Mouse (Mus musculus): ENCODE measurements around the gene Tmem143. TPM values are rescaled to one million over a fixed set of nuclear protein-coding genes. Genes with fewer than 3 reads are reported as not detected.

Tmem143 gene
- polyA plus RNA-seq, 1 experiment from 2014 or later: 3.9 TPM

- Histone ChIP-seq H3K4me2 (ENCODE audit: low read depth, low read length) (peak overlapping the region; percentile 87), H3K27me3 (replicated peaks; ENCODE audit: control insufficient read depth, insufficient read depth, low read length) (peaks cover 34% of the 10 kb centered on the region), H3K36me3 (ENCODE audit: control insufficient read depth, insufficient read depth, low read length) (no peaks in the 10 kb centered on the region), H3K4me1 (ENCODE audit: control insufficient read depth, insufficient read depth, low read length) (peaks cover 33% of the 10 kb centered on the region), H3K27ac (replicated peaks; ENCODE audit: low read depth, low read length) (peak overlapping the region; percentile 75), H3K4me3 (ENCODE audit: low read depth, low read length) (peak overlapping the region; percentile 79), H3K9ac (ENCODE audit: low read depth, low read length) (peak overlapping the region; percentile 94), H3K9me3 (ENCODE audit: control insufficient read depth, low read length) (no peaks in the 10 kb centered on the region)
- ATAC-seq (ENCODE audit: low read depth) (peak; percentile 79), DNase-seq (ENCODE audit: low spot score) (peak; percentile 96)
- under 1% methylated on average over 68 of the region's 117 CpGs for WGBS
Measured at GRCm38 (mm10) chr7:45865925-45866910, 30.5 kb upstream of the Tmem143 start.

- no peak overlapping the region for H3K27ac ChIP-seq (replicated peaks; ENCODE audit: low read depth, low read length)
Measured at GRCm38 (mm10) chr7:45867871-45868270, 28.9 kb upstream of the Tmem143 start.

GRCm38 (mm10) chr7:45869107-45869670, 27.6 kb upstream of the Tmem143 start:
- H3K36me3 ChIP-seq (ENCODE audit: control insufficient read depth, insufficient read depth, low read length): peaks cover 3% of the 10 kb centered on the region; the same call in 1 of the 2 replicates
- H3K9ac ChIP-seq (ENCODE audit: low read depth, low read length): peak overlapping the region; percentile 61
- ATAC-seq (ENCODE audit: low read depth): no peak
- H3K4me3 ChIP-seq (ENCODE audit: low read depth, low read length): peak overlapping the region; percentile 36
- WGBS: 25% methylated on average over 8 of the region's 8 CpGs
- DNase-seq (ENCODE audit: low spot score): no peak
- no peak overlapping the region for H3K27ac ChIP-seq (replicated peaks; ENCODE audit: low read depth, low read length)
- H3K4me2 ChIP-seq (ENCODE audit: low read depth, low read length): peak overlapping the region; percentile 61
- no peaks in the 10 kb centered on the region for H3K9me3 ChIP-seq (ENCODE audit: control insufficient read depth, low read length)
- peaks cover 40% of the 10 kb centered on the region for H3K27me3 ChIP-seq (replicated peaks; ENCODE audit: control insufficient read depth, insufficient read depth, low read length)
- H3K4me1 ChIP-seq (ENCODE audit: control insufficient read depth, insufficient read depth, low read length): peaks cover 39% of the 10 kb centered on the region

More at GRCm38 (mm10) chr7:45867871-45868270, 28.9 kb upstream of the Tmem143 start:
- Histone ChIP-seq H3K9ac (ENCODE audit: low read depth, low read length) (no peak overlapping the region), H3K4me3 (ENCODE audit: low read depth, low read length) (no peak overlapping the region), H3K9me3 (ENCODE audit: control insufficient read depth, low read length) (no peaks in the 10 kb centered on the region), H3K4me1 (ENCODE audit: control insufficient read depth, insufficient read depth, low read length) (peaks cover 33% of the 10 kb centered on the region), H3K4me2 (ENCODE audit: low read depth, low read length) (0 out of 2 replicates have a peak overlapping the region, but pooled peaks have one; percentile 87), H3K36me3 (ENCODE audit: control insufficient read depth, insufficient read depth, low read length) (no peaks in the 10 kb centered on the region), H3K27me3 (replicated peaks; ENCODE audit: control insufficient read depth, insufficient read depth, low read length) (peaks cover 40% of the 10 kb centered on the region)
- 26% methylated on average over 2 of the region's 2 CpGs for WGBS
- no peak for DNase-seq (ENCODE audit: low spot score)
- no peak for ATAC-seq (ENCODE audit: low read depth)

GRCm38 (mm10) chr7:45869787-45870186, 27.0 kb upstream of the Tmem143 start:
- H3K27me3 ChIP-seq (replicated peaks; ENCODE audit: control insufficient read depth, insufficient read depth, low read length): peaks cover 40% of the 10 kb centered on the region
- peak overlapping the region; percentile 36 for H3K4me3 ChIP-seq (ENCODE audit: low read depth, low read length)
- DNase-seq (ENCODE audit: low spot score): no peak
- 4% methylated on average over 6 of the region's 14 CpGs for WGBS
- H3K36me3 ChIP-seq (ENCODE audit: control insufficient read depth, insufficient read depth, low read length): peaks cover 9% of the 10 kb centered on the region; the same call in 1 of the 2 replicates
- peak overlapping the region; percentile 61 for H3K9ac ChIP-seq (ENCODE audit: low read depth, low read length)
- H3K27ac ChIP-seq (replicated peaks; ENCODE audit: low read depth, low read length): no peak overlapping the region
- ATAC-seq (ENCODE audit: low read depth): no peak
- H3K4me1 ChIP-seq (ENCODE audit: control insufficient read depth, insufficient read depth, low read length): peaks cover 44% of the 10 kb centered on the region
- peak overlapping the region; percentile 61 for H3K4me2 ChIP-seq (ENCODE audit: low read depth, low read length)
- no peaks in the 10 kb centered on the region for H3K9me3 ChIP-seq (ENCODE audit: control insufficient read depth, low read length)

GRCm38 (mm10) chr7:45870282-45871058, 26.3 kb upstream of the Tmem143 start:
- Histone ChIP-seq H3K4me2 (ENCODE audit: low read depth, low read length) (peak overlapping the region; percentile 61), H3K36me3 (ENCODE audit: control insufficient read depth, insufficient read depth, low read length) (peaks cover 15% of the 10 kb centered on the region; the same call in 1 of the 2 replicates), H3K9me3 (ENCODE audit: control insufficient read depth, low read length) (no peaks in the 10 kb centered on the region), H3K27me3 (replicated peaks; ENCODE audit: control insufficient read depth, insufficient read depth, low read length) (peaks cover 40% of the 10 kb centered on the region), H3K9ac (ENCODE audit: low read depth, low read length) (peak overlapping the region; percentile 61), H3K4me1 (ENCODE audit: control insufficient read depth, insufficient read depth, low read length) (peaks cover 44% of the 10 kb centered on the region), H3K4me3 (ENCODE audit: low read depth, low read length) (peak overlapping the region; percentile 36), H3K27ac (replicated peaks; ENCODE audit: low read depth, low read length) (no peak overlapping the region)
- WGBS: under 1% methylated on average over 18 of the region's 30 CpGs
- DNase-seq (ENCODE audit: low spot score): no peak
- no peak for ATAC-seq (ENCODE audit: low read depth)

- Histone ChIP-seq H3K9ac (ENCODE audit: low read depth, low read length) (peak within 1 kb of the TSS; percentile 98), H3K9me3 (ENCODE audit: control insufficient read depth, low read length) (no peaks in the 10 kb centered on the region), H3K27me3 (replicated peaks; ENCODE audit: control insufficient read depth, insufficient read depth, low read length) (peaks cover 38% of the 10 kb centered on the region), H3K36me3 (ENCODE audit: control insufficient read depth, insufficient read depth, low read length) (peaks cover 37% of the 10 kb centered on the region), H3K4me2 (ENCODE audit: low read depth, low read length) (peak within 1 kb of the TSS; percentile 95), H3K4me3 (ENCODE audit: low read depth, low read length) (peak within 1 kb of the TSS; percentile 93), H3K4me1 (ENCODE audit: control insufficient read depth, insufficient read depth, low read length) (peaks cover 37% of the 10 kb centered on the region), H3K27ac (replicated peaks; ENCODE audit: low read depth, low read length) (peak within 1 kb of the TSS; percentile 94)
- ATAC-seq (ENCODE audit: low read depth) (peak; percentile 80), DNase-seq (ENCODE audit: low spot score) (peak; percentile 94)
- WGBS: 0% methylated on average over 18 of the region's 18 CpGs
Measured at GRCm38 (mm10) chr7:45872624-45873023, 24.1 kb upstream of the Tmem143 start, which contains the start of gene Kdelr1. Gene Kdelr1 (plus strand): TSS chr7:45872772.

- peak overlapping the region; percentile 94 for H3K27ac ChIP-seq (replicated peaks; ENCODE audit: low read depth, low read length)
- peak; percentile 45 for ATAC-seq (ENCODE audit: low read depth)
- peaks cover 30% of the 10 kb centered on the region for H3K4me1 ChIP-seq (ENCODE audit: control insufficient read depth, insufficient read depth, low read length)
- WGBS: 2% methylated on average over 26 of the region's 28 CpGs
- H3K9ac ChIP-seq (ENCODE audit: low read depth, low read length): peak overlapping the region; percentile 98
- H3K9me3 ChIP-seq (ENCODE audit: control insufficient read depth, low read length): no peaks in the 10 kb centered on the region
- DNase-seq (ENCODE audit: low spot score): no peak
- peaks cover 32% of the 10 kb centered on the region for H3K27me3 ChIP-seq (replicated peaks; ENCODE audit: control insufficient read depth, insufficient read depth, low read length)
- H3K4me3 ChIP-seq (ENCODE audit: low read depth, low read length): peak overlapping the region; percentile 93
- H3K4me2 ChIP-seq (ENCODE audit: low read depth, low read length): peak overlapping the region; percentile 95
- H3K36me3 ChIP-seq (ENCODE audit: control insufficient read depth, insufficient read depth, low read length): peaks cover 43% of the 10 kb centered on the region
Measured at GRCm38 (mm10) chr7:45873061-45873947, 23.4 kb upstream of the Tmem143 start.
